Mouse (Mus musculus) heart, postnatal 0 days (tissue): ENCODE results near the gene Syn3.

Source experiments
- CTCF ChIP-seq: IDR thresholded peaks from 2 replicates; pipeline ENCODE4 v1.5.1; 2016; ENCODE audit warnings: antibody characterized with exemption, control low read depth, low read depth
- EP300 ChIP-seq: IDR thresholded peaks from 2 replicates; pipeline ENCODE4 v1.6.1; 2016; ENCODE audit warnings: antibody characterized with exemption, low read depth

DNA sequence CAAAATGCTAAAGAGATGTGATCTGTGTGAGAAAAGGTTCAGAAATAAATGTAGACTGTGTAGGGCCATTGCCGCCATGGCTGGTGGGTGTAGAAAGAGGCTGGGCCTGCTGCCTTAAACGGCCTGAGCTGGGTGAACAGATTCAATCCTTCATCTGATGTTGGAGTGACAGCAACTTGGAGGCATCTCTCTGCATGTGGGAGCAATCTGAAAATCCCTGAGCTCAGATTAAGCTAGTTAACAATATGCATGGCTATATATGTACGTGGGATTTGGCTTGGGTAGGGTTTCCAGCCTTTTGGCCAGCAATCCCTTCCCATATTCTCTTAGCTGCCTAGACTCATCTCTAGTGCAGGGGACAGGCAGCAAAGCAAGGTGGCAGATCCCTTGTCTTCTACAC lies 249.9 kb downstream of the Syn3 start:
- TF ChIP-seq CTCF, result no peak
- TF ChIP-seq EP300, result no peak
